Mouse (Mus musculus) R1 (cell line): ENCODE results near the gene Stat5b.

Experiments
- DNase-seq: peaks from one replicate; pipeline ENCODE4 v3.0.0-alpha.2; 2018; ENCODE audit warnings: low read depth, low spot score

The Stat5b gene

GRCm38 (mm10) chr11:100850038-100850777, at the start of gene Stat5b:
TSS of gene Stat5b (minus strand) at chr11:100850724.
- DNase-seq, result peak; percentile 56

GRCm38 (mm10) chr11:100898441-100899199, 48.1 kb upstream of the Stat5b start:
- no peak for DNase-seq

- no peak for DNase-seq
Observed at GRCm38 (mm10) chr11:100897294-100898231, 47.0 kb upstream of the Stat5b start.

- DNase-seq, result no peak
Observed at GRCm38 (mm10) chr11:100896078-100896477, 45.6 kb upstream of the Stat5b start.

- no peak for DNase-seq
Observed at GRCm38 (mm10) chr11:100894146-100894918, 43.8 kb upstream of the Stat5b start.

GRCm38 (mm10) chr11:100893482-100893881, 43.0 kb upstream of the Stat5b start:
- DNase-seq, result peak; percentile 87

GRCm38 (mm10) chr11:100892435-100892834, 41.9 kb upstream of the Stat5b start:
- DNase-seq, result no peak

GRCm38 (mm10) chr11:100891256-100892123, 41.0 kb upstream of the Stat5b start:
- no peak for DNase-seq

GRCm38 (mm10) chr11:100890481-100890880, 40.0 kb upstream of the Stat5b start:
- DNase-seq, result no peak

- DNase-seq, result no peak
Observed at GRCm38 (mm10) chr11:100888348-100888820, 37.9 kb upstream of the Stat5b start.

- no peak for DNase-seq
Observed at GRCm38 (mm10) chr11:100887764-100888163, 37.2 kb upstream of the Stat5b start.

GRCm38 (mm10) chr11:100887236-100887635, 36.7 kb upstream of the Stat5b start:
- no peak for DNase-seq

- no peak for DNase-seq
Observed at GRCm38 (mm10) chr11:100886188-100886740, 35.7 kb upstream of the Stat5b start.

- no peak for DNase-seq
Observed at GRCm38 (mm10) chr11:100885472-100885871, 34.9 kb upstream of the Stat5b start.

- DNase-seq, result no peak
Observed at GRCm38 (mm10) chr11:100883640-100884039, 33.1 kb upstream of the Stat5b start.

GRCm38 (mm10) chr11:100879321-100880078, 29.0 kb upstream of the Stat5b start:
- no peak for DNase-seq

GRCm38 (mm10) chr11:100875761-100876160, 25.2 kb upstream of the Stat5b start:
- no peak for DNase-seq

- no peak for DNase-seq
Observed at GRCm38 (mm10) chr11:100870968-100871350, 20.4 kb upstream of the Stat5b start.
